Mouse (Mus musculus) small intestine, adult 2 months (tissue): ENCODE data around the gene Pkhd1.

Experiments used
- CTCF ChIP-seq: fragments of 200-500 bp; IDR thresholded peaks from 2 replicates; pipeline ENCODE4 v1.5.1; 2012; ENCODE audit warnings: low read depth, mild to moderate bottlenecking, control low read depth, inconsistent platforms, low read length, moderate library complexity, mixed read lengths; ENCODE audit not compliant: insufficient replicate concordance, insufficient read length; ENCODE audit errors: extremely low read depth
- POLR2A ChIP-seq: fragments of 200-500 bp; IDR thresholded peaks from 2 replicates; pipeline ENCODE4 v1.6.1; 2012; ENCODE audit warnings: low read depth, mild to moderate bottlenecking, control low read depth, inconsistent platforms, low read length, moderate library complexity

GRCm38 (mm10) chr1:20623375-20623774 lies 5.5 kb upstream of the Pkhd1 start:
- TF ChIP-seq CTCF, result no peak
- TF ChIP-seq POLR2A, result no peak
